Mouse (Mus musculus): ENCODE data around the gene Sp7. TPM values are rescaled to one million over a fixed set of nuclear protein-coding genes. Genes with fewer than 3 reads are reported as not detected.

The Sp7 gene
- polyA plus RNA-seq, 1 experiment from 2014 or later, result 1.9 TPM

DNA sequence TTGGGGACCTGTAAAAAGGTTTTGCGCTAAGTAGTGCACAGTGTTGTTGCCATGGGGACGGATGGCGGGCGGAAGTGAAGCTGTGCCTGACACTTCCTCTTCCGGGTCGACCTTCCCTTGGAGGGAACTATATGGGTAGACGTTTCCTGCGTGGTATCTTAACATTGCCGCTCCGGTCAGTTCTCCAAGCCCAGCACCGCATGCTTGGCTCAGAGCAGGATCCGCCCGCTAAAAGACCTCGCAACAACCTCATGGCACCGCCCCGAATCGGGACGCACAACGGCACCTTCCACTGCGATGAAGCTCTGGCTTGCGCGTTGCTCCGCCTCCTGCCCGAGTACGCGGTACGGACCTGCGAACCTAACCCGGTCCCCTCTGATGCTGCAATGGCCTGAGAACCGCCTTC is 35.4 kb downstream of the Sp7 start, which contains the start of gene Myg1:
Gene Myg1, plus strand, starts transcription at position 100 of the 406 bp plus-strand sequence.
- peak within 1 kb of the TSS; percentile 87 for H3K4me2 ChIP-seq (replicated peaks)
- H3K9me3 ChIP-seq (replicated peaks), result no peaks in the 10 kb centered on the region
- H3K9ac ChIP-seq, result peak within 1 kb of the TSS; percentile 76
- under 1% methylated on average over 30 of the region's 30 CpGs for WGBS
- peak within 1 kb of the TSS; percentile 76 for H3K4me3 ChIP-seq
- peak; percentile 88 for ATAC-seq (ENCODE audit: low FRiP score)
- peak within 1 kb of the TSS; percentile 76 for H3K27ac ChIP-seq
- peaks cover 52% of the 10 kb centered on the region for H3K36me3 ChIP-seq
- peaks cover 24% of the 10 kb centered on the region for H3K4me1 ChIP-seq
- no peaks in the 10 kb centered on the region for H3K27me3 ChIP-seq

DNA sequence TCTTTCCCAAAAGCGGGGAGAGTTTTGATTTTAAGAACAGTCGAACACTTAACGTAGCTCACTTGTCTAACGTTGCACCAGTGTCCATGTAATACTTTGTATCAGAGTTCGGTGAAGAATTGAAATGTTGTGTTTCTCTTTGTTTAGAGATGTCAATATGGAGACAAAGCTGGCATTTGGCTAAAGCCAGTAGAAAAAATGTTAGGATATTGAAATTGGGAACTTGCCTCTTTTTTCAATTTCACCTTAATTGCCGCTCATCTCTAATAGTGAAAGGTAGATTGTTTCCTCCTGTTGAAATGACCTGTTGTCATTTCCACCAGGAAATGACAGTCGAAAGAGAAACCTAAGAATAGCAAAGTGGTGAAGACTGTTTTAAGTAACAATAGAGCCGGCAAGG is 40.1 kb downstream of the Sp7 start:
- WGBS, result 73% methylated on average over 8 of the region's 8 CpGs
- Histone ChIP-seq H3K4me3 (peak overlapping the region; percentile 82), H3K27ac (no peak overlapping the region), H3K36me3 (peaks cover 37% of the 10 kb centered on the region), H3K9ac (peak overlapping the region; percentile 95), H3K4me2 (replicated peaks) (peak overlapping the region; percentile 74), H3K27me3 (no peaks in the 10 kb centered on the region), H3K4me1 (peaks cover 17% of the 10 kb centered on the region), H3K9me3 (replicated peaks) (no peaks in the 10 kb centered on the region)
- no peak for ATAC-seq (ENCODE audit: low FRiP score)

DNA sequence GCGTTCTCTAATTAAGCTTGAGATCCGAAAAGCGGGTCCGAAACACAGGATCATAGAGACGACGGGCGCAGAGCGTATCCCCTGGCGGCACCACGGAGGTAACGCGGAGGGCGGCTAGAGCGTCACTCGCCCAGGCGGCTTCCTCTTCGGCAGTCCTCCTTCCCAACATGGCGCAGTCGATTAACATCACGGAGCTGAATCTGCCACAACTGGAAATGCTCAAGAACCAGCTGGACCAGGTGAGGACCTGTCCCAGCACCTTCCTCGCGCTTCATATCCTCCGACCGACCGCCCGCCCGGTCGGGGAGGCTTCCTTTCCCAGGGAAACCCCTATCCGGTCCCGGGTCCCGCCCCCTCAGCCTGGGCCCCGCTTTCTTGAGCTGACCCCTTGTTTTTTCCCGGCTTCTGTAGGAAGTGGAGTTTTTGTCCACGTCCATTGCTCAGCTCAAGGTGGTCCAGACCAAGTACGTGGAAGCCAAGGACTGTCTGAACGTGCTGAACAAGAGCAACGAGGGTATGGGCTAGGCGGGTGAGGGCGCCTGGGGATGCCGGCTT is 40.9 kb downstream of the Sp7 start, which contains the start of gene Pfdn5:
Gene Pfdn5, plus strand, starts transcription at position 95 of the 555 bp plus-strand sequence.
- Histone ChIP-seq H3K4me2 (replicated peaks) (peak within 1 kb of the TSS; percentile 74), H3K9ac (peak within 1 kb of the TSS; percentile 95), H3K9me3 (replicated peaks) (no peaks in the 10 kb centered on the region), H3K4me1 (peaks cover 13% of the 10 kb centered on the region), H3K36me3 (peaks cover 44% of the 10 kb centered on the region), H3K27ac (peak within 1 kb of the TSS; percentile 73), H3K4me3 (peak within 1 kb of the TSS; percentile 82), H3K27me3 (no peaks in the 10 kb centered on the region)
- 1% methylated on average over 40 of the region's 40 CpGs for WGBS
- ATAC-seq (ENCODE audit: low FRiP score), result peak; percentile 92

DNA sequence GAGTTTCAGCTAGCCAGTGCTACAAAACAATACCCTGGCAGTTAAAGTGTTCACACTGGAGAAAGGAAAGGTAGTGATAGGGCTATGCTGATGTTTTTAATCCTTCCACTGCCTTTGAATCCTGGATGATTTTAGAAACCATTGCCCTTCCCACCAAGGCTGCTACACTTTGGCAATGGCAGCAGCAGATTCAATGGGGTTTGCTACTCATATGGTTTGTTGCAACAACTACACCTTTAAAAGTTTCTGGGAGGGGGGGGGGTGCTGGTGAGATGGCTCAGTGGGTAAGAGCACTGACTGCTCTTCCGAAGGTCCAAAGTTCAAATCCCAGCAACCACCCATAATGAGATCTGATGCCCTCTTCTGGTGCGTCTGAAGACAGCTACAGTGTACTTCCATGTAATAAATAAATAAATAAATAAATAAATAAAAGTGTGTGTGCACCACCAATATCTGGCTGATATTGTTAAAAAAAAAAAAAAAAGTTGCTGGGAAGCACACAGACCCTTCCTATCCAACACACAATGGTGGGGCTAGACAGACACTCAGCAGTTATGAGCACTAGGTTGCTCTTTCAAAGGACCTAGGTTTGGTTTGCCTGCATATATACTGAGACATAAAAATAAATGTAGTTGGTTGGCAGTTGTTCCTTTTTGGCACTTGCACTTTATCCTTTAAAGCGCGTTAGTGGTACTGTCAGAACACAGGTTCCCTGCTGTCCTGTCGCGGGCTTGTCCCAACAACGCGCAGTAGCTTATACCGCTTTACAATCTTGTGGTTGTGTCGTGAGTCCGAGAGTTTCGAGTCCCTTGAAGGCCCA is 42.1 kb downstream of the Sp7 start:
- H3K9me3 ChIP-seq (replicated peaks), result no peaks in the 10 kb centered on the region
- H3K36me3 ChIP-seq, result peaks cover 48% of the 10 kb centered on the region
- H3K4me2 ChIP-seq (replicated peaks), result peak overlapping the region; percentile 74
- no peak overlapping the region for H3K4me3 ChIP-seq
- H3K27me3 ChIP-seq, result no peaks in the 10 kb centered on the region
- 79% methylated on average over 12 of the region's 12 CpGs for WGBS
- H3K4me1 ChIP-seq, result peaks cover 12% of the 10 kb centered on the region
- ATAC-seq (ENCODE audit: low FRiP score), result no peak
- no peak overlapping the region for H3K9ac ChIP-seq
- no peak overlapping the region for H3K27ac ChIP-seq

DNA sequence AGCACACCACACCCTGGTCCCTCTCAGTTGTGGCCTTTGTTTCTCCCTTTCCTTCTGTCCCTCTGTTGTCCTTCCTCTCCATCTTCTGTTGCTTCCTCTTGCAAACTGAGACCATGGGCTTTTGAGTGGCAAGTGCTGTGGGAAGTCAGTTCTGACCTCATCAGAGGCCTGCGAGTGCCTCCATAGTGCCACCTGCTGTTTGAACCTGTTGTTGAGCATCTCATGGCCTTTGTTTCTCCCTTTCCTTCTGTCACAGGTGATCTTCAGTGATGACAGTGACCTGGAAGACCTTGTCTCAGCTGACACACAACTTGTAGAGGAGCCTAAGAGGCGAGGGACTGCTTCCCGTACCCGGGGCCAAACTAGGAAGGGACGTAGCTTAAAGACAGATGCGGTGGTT is 50.7 kb downstream of the Sp7 start:
- peaks cover 68% of the 10 kb centered on the region for H3K36me3 ChIP-seq
- 87% methylated on average over 6 of the region's 6 CpGs for WGBS
- no peak overlapping the region for H3K9ac ChIP-seq
- H3K27me3 ChIP-seq, result no peaks in the 10 kb centered on the region
- H3K4me3 ChIP-seq, result no peak overlapping the region
- ATAC-seq (ENCODE audit: low FRiP score), result no peak
- no peaks in the 10 kb centered on the region for H3K4me1 ChIP-seq
- no peak overlapping the region for H3K4me2 ChIP-seq (replicated peaks)
- H3K9me3 ChIP-seq (replicated peaks), result no peaks in the 10 kb centered on the region
- H3K27ac ChIP-seq, result no peak overlapping the region

DNA sequence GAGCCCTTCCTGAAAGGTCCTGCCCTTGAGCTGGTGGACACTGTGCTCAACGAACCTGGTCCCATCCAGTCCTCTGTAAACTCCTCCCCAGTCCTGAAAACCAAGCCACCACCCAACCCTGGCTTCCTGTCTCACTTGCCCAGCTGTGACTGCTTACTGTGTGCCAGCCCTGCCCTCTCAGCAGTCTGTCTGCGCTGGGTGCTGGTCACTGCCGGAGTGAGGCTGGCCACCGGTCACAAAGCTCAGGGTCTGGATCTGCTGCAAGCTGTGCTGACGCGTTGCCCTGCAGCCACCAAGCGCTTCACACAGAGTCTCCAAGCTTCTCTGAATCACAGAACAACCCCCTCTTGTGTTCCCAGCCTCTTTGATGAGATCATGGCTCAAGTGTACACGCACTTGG is 51.7 kb downstream of the Sp7 start:
- Histone ChIP-seq H3K27ac (no peak overlapping the region), H3K4me1 (no peaks in the 10 kb centered on the region), H3K27me3 (no peaks in the 10 kb centered on the region), H3K9ac (no peak overlapping the region), H3K4me2 (replicated peaks) (no peak overlapping the region), H3K36me3 (peaks cover 62% of the 10 kb centered on the region), H3K9me3 (replicated peaks) (no peaks in the 10 kb centered on the region), H3K4me3 (no peak overlapping the region)
- 91% methylated on average over 8 of the region's 8 CpGs for WGBS
- no peak for ATAC-seq (ENCODE audit: low FRiP score)

DNA sequence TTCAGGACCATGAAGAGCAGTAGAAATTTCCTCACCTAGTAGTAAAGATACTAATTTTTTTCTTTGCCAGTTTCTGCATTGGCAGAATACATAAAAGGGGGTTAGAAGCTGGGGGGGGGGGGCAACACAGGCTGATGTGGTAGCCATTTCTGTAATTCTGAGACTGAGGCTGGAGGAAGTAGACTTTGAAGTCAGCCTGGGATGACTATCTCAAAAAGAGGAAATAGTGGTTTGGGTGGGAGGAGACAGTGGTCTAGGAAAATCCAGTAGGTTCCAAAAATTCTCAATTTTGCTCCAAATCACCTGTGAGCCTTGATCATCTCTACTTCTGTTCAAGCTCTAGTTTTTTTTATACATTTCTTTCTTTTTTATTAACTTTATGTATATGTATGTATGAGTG is 55.5 kb downstream of the Sp7 start:
- H3K36me3 ChIP-seq, result peaks cover 56% of the 10 kb centered on the region
- no peak for ATAC-seq (ENCODE audit: low FRiP score)

DNA sequence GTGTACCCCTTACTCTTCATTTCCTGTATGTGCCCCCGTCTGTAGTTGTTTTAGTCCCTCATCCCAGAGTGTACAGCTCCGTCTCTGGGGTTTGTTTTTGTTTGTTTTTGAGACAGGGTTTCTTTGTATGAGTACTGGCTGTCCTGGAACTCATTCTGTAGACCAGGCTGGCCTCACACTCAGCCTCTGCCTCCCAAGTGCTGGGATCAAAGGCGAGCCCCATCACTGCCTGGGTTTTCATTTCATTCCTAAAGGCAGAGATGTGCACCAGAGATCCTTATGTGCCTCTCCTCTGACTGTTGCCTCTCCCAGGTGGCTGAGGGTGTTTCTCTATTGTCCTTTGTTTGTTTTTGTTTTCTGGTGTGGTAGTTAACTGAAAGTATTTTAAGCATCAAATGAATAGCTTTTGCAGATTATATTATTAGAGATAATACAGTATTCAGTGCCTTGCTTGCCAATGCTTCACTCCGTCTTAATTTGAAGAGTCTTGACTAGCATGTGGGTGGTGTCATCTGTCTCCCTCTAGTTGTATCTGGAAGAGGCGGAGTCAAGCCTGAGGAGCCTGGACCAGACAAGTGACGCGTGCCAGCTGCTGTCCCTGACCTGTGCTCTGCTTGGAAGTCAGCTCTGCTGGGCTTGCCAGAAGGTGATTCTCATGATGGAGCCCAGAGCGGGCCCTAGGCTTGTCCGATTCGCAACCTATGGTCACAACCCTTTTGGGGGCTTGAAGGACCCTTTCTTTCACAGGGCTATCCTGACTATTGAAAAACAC is 56.7 kb downstream of the Sp7 start:
- H3K36me3 ChIP-seq, result peaks cover 54% of the 10 kb centered on the region
- no peaks in the 10 kb centered on the region for H3K4me1 ChIP-seq
- H3K27me3 ChIP-seq, result no peaks in the 10 kb centered on the region
- H3K4me2 ChIP-seq (replicated peaks), result no peak overlapping the region
- 83% methylated on average over 10 of the region's 10 CpGs for WGBS
- H3K9ac ChIP-seq, result no peak overlapping the region
- H3K27ac ChIP-seq, result no peak overlapping the region
- ATAC-seq (ENCODE audit: low FRiP score), result no peak
- H3K9me3 ChIP-seq (replicated peaks), result no peaks in the 10 kb centered on the region
- H3K4me3 ChIP-seq, result no peak overlapping the region

More for the DNA sequence above, 55.5 kb downstream of the Sp7 start:
- H3K27ac ChIP-seq, result no peak overlapping the region
- H3K9ac ChIP-seq, result no peak overlapping the region
- H3K4me1 ChIP-seq, result no peaks in the 10 kb centered on the region
- no peaks in the 10 kb centered on the region for H3K27me3 ChIP-seq
- no peak overlapping the region for H3K4me2 ChIP-seq (replicated peaks)
- H3K4me3 ChIP-seq, result no peak overlapping the region
- no peaks in the 10 kb centered on the region for H3K9me3 ChIP-seq (replicated peaks)

DNA sequence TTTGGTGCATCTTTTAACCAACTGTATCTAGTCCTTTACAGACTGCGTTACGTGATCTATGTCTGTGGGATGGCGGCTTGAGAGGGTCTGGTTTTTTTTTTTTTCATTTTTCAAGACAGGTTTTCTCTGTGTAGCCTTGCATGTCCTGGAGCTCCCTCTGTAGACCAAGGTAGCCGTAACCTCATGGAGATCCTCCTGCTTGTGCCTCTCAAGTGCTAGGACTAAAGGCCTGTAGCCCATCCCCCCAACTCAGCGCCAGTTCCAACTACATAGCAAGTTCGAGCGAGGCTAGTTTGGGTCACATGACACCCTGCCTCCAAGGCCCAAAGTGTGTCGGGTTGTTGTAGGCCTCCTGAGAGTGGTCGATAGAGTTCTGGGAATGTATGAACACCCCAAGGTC is 58.3 kb downstream of the Sp7 start:
- Histone ChIP-seq H3K9me3 (replicated peaks) (no peaks in the 10 kb centered on the region), H3K27ac (no peak overlapping the region), H3K27me3 (no peaks in the 10 kb centered on the region), H3K9ac (no peak overlapping the region), H3K4me3 (no peak overlapping the region), H3K36me3 (peaks cover 55% of the 10 kb centered on the region), H3K4me1 (no peaks in the 10 kb centered on the region), H3K4me2 (replicated peaks) (no peak overlapping the region)
- WGBS, result 90% methylated on average over 9 of the region's 9 CpGs
- ATAC-seq (ENCODE audit: low FRiP score), result no peak

Other genes starting within 250 kb of the Sp7 start
- 28.1 and 29.2 TPM in 2 replicates for gene Spryd3, start 230.9 kb downstream of the Sp7 start, polyA plus RNA-seq (2016; fragmentation: Nextera tagmentation; extraction: Ambion mirVana)
- gene Igfbp6, start 222.8 kb downstream of the Sp7 start, polyA plus RNA-seq (2016; fragmentation: Nextera tagmentation; extraction: Ambion mirVana), result 0.42 TPM in 1 of 2 replicates, not detected in the other
- 0.09 TPM in 1 of 2 replicates, not detected in the other for gene Soat2, start 216.7 kb downstream of the Sp7 start, polyA plus RNA-seq (2016; fragmentation: Nextera tagmentation; extraction: Ambion mirVana)
- gene Zfp740, start 163.9 kb downstream of the Sp7 start, polyA plus RNA-seq (2016; fragmentation: Nextera tagmentation; extraction: Ambion mirVana), result 111 and 113 TPM in 2 replicates
- gene Csad, start 162.5 kb downstream of the Sp7 start, polyA plus RNA-seq (2016; fragmentation: Nextera tagmentation; extraction: Ambion mirVana), result 49.3 and 53.5 TPM in 2 replicates
- 1.1 and 2.2 TPM in 2 replicates for gene Itgb7, start 135.2 kb downstream of the Sp7 start, polyA plus RNA-seq (2016; fragmentation: Nextera tagmentation; extraction: Ambion mirVana)
- gene Rarg, start 109.7 kb downstream of the Sp7 start, polyA plus RNA-seq (2016; fragmentation: Nextera tagmentation; extraction: Ambion mirVana), result 42.2 and 45.6 TPM in 2 replicates
- 0.30 and 0.49 TPM in 2 replicates for gene Gm9918, start 96.6 kb downstream of the Sp7 start, polyA plus RNA-seq (2016; fragmentation: Nextera tagmentation; extraction: Ambion mirVana)
- 54.2 and 54.9 TPM in 2 replicates for gene Mfsd5, start 87.7 kb downstream of the Sp7 start, polyA plus RNA-seq (2016; fragmentation: Nextera tagmentation; extraction: Ambion mirVana)
- 26.7 and 27.3 TPM in 2 replicates for gene Espl1, start 70.9 kb downstream of the Sp7 start, polyA plus RNA-seq (2016; fragmentation: Nextera tagmentation; extraction: Ambion mirVana)
- 331 and 402 TPM in 2 replicates for gene Pfdn5, start 41.1 kb downstream of the Sp7 start, polyA plus RNA-seq (2016; fragmentation: Nextera tagmentation; extraction: Ambion mirVana)
- gene Myg1, start 35.5 kb downstream of the Sp7 start, polyA plus RNA-seq (2016; fragmentation: Nextera tagmentation; extraction: Ambion mirVana), result 78.4 and 90.8 TPM in 2 replicates
- gene Aaas, start 16.4 kb downstream of the Sp7 start, polyA plus RNA-seq (2016; fragmentation: Nextera tagmentation; extraction: Ambion mirVana), result 54.6 and 60.9 TPM in 2 replicates
- 9.1 and 9.3 TPM in 2 replicates for gene Sp1, start 39.0 kb upstream of the Sp7 start, polyA plus RNA-seq (2016; fragmentation: Nextera tagmentation; extraction: Ambion mirVana)
- 0.23 TPM in 1 of 2 replicates, not detected in the other for gene Amhr2, start 78.2 kb upstream of the Sp7 start, polyA plus RNA-seq (2016; fragmentation: Nextera tagmentation; extraction: Ambion mirVana)
- gene Prr13, start 91.8 kb upstream of the Sp7 start, polyA plus RNA-seq (2016; fragmentation: Nextera tagmentation; extraction: Ambion mirVana), result 89.7 and 91.3 TPM in 2 replicates
- 153 and 161 TPM in 2 replicates for gene Pcbp2, start 103.4 kb upstream of the Sp7 start, polyA plus RNA-seq (2016; fragmentation: Nextera tagmentation; extraction: Ambion mirVana)
- 4.3 and 6.6 TPM in 2 replicates for gene Gm10337, start 136.5 kb upstream of the Sp7 start, polyA plus RNA-seq (2016; fragmentation: Nextera tagmentation; extraction: Ambion mirVana)
- gene Map3k12, start 149.9 kb upstream of the Sp7 start, polyA plus RNA-seq (2016; fragmentation: Nextera tagmentation; extraction: Ambion mirVana), result 45.5 and 46.0 TPM in 2 replicates
- gene Tarbp2, start 151.0 kb upstream of the Sp7 start, polyA plus RNA-seq (2016; fragmentation: Nextera tagmentation; extraction: Ambion mirVana), result 93.0 and 94.0 TPM in 2 replicates
- 3.6 and 4.3 TPM in 2 replicates for gene Npff, start 157.8 kb upstream of the Sp7 start, polyA plus RNA-seq (2016; fragmentation: Nextera tagmentation; extraction: Ambion mirVana)

Data from hindbrain, embryonic 12.5 days (tissue).